Mouse (Mus musculus) lung, adult 2 months (tissue): ENCODE measurements at regions not wholly inside any gene's neighbourhood (a gene's known extent, or its start where the extent isn't known, plus 50 kb on each side); places are given as distances from the start of the nearest gene placed in this dataset.

Experiments
- CTCF ChIP-seq: fragments of 200-500 bp; IDR thresholded peaks from 2 replicates; pipeline ENCODE4 v1.5.1; 2011; ENCODE audit warnings: mild to moderate bottlenecking, low read length, control low read depth; ENCODE audit not compliant: insufficient read depth
- POLR2A ChIP-seq: fragments of 200-500 bp; IDR thresholded peaks from 2 replicates; pipeline ENCODE4 v1.6.1; 2011; ENCODE audit warnings: low read depth, mild to moderate bottlenecking, control low read depth, low read length, borderline replicate concordance; ENCODE audit errors: extremely low read depth

DNA sequence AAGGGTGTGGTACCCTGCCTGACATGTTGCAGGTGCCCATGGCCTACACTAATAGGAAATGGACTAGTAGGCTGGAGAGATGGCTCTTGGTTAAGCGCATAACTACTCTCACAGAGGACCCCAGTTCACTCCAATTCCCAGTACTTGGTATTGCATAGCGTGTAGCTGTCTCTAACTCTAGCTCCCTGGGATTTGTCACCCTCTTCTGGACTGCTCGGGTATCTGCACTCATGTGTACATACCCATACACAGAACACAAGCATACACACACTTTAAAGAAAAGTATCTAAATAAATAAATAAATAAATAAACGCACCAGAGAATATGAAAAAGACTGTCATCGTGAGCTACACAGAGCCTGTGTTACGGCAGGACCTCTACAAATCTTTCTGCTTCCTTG lies 143.8 kb upstream of the Mycn start:
- TF ChIP-seq CTCF (no peak), POLR2A (no peak)
